Mouse (Mus musculus): Measurements from ENCODE around the gene Clec4n.
"Not testable (repeated sequence)": the region's sequence is repeated elsewhere in the genome, so short reads cannot be mapped to it uniquely, and the experiment has no call there.

Clec4n gene

GRCm38 (mm10) chr6:123229644-123230043, at the start of gene Clec4n:
TSS of gene Clec4n (plus strand) at chr6:123229843.
- no peak for DNase-seq

DNA sequence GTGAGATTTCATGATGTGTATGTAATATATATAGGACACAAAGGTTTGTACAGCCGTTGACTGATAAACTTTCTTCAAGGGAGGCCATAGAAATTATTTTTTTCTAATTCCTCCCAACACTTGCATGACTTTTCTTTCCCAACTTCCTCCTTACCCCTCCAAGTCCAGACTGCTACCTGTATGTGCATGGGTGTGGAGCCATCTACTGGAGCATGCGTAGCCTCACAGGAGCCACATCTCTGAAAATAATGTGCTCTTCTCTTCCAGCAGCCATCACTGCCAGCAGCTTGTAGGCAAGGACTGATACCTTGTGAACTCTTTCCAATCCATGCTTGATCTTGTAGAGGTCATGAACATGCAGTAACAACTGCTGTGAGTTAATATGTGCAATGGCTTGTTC, 44.8 kb upstream of the Clec4n start:
- DNase-seq = not testable (repeated sequence)

DNA sequence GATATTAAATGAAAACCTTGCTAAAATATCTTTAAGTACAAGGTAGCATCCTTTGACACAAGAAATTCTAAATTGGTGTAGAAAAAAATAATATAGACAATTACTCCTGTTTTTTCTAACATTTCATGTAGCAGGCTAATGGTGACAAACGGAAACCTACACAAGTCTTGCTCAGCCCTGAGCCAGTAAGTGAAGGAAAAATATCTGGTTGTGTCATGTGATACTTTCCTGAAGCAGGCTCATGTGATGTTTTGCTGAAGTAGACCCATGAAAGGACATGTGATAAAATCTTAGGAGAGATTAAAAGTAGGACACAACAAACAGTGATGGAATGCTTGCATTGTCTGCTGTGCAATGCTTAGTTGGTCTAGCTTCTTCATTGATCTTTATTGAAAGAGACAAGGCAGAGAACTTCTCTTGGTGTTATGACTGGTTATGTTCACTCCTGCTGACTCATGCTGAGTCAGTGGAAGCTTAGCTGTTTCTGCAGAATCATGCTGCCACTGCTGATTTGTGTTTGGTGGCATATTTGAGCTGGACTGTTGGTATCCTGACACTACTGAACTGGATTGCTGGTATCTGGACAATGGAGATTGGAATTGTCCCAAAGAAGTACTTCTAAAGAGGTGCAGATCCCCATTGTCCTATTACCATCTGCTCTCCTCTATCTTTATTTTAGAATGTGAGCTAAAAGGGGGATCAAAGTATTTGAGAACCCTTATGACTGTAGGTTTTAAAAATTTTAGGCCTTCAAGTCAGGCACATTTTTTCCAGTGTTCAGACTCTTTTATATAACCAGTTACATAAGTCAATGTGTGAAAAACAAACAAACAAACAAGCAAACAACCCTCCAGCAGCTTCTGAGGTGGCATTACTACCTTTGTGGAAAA, 22.2 kb upstream of the Clec4n start:
- DNase-seq = no peak

- not testable (repeated sequence) for DNase-seq
Measured at GRCm38 (mm10) chr6:123208077-123208439, 21.6 kb upstream of the Clec4n start.

DNA sequence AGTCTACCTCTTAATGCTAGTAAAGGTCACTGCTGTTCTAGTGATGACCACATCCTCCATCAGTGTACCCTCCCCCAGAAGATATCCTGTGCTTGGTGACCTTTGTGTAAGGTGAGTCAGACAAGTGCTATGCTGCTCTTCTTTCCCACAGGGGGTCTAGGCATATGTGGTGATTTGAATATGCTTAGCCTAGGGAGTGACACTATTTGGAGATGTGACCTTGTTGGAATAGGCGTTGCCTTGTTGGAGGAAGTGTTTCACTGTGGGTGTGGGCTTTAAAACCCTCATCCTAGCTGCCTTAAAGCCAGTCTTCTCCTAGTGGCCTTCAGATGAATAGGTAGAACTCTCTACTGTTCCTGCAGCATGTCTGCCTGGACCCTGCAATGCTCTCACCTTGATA, 17.9 kb upstream of the Clec4n start:
- no peak for DNase-seq

DNA sequence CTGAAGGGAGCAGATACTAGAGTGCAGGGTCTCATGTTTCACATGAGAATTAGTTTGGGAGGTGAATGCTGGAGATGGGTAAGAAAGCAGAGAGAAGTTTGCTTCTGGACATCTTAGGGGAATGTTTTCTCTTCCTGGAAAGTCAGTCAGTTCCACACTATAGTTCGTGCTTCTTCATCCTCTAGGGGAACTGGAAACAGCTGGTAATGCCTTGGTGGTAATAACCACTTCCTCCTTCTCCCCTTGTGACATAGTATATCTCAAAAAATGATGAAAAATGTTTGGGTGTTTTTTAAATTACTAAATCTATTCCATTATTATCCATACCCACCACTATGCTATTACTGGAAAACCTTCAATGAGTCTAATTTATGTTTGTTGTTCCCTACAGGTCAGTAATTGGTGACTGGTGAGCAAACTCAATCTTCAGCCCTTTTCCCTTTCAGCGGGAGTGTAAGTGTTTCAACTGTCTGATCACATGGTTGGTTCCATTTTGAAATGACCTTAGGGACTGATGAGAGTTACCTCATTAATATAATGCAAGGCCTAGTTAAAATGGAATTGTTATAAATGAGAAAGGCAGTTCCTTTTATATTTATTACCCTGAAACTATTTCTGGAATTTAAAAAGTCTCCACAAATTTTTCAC, 2.0 kb upstream of the Clec4n start:
- no peak for DNase-seq

DNA sequence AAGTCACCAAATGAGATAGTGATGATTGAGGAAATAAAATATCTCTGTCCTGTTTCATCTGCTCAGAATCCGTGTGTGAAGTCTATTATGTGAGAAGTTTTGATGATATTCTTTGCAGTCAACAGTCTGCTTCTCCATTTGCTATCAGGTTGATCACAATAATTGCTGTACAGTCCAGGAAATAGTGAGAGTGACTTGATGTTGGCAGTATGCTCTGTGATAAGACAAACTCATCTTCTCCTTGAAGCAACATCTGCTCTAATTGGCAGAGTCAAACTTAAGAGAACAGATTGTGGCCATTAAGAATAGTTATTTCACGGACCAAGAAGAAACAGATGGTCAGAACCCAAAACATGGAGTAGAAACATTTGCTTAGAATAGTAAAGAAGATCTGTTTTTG, 1.5 kb downstream of the Clec4n start:
- no peak for DNase-seq

DNA sequence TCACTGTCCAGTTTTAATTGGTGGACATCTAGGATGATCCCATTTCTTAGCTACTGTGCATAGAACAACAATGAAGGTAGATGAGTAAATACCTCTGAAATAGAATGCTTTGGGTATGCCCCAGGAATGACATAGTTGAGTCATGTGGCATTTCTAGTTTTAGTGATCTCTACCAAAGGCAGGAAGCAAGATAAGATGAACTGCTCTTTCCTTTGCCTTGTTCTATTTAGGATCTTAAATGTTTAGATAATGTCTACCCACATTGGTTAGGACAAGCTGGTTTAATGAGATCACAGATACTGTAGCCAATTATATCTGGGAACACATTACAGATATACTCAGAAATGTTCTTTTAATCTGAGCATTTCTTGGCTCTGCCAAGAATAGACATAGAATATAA, 7.9 kb downstream of the Clec4n start:
- no peak for DNase-seq

DNA sequence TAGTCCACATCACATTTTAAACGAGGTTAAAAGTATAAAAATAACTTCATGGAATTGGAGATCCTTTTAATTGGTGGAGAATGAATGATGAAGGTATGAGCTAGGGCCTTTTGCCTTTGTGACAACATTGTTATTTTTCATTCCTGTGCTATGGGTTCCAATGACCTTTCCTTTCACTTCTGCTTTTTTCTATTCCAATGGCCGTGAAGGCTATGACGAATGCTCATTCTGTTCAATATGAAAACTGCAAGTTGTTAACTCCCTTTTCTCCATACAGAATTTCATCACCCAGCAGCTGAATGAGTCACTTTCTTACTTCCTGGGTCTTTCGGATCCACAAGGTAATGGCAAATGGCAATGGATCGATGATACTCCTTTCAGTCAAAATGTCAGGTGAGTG, 14.6 kb downstream of the Clec4n start:
- no peak for DNase-seq

DNA sequence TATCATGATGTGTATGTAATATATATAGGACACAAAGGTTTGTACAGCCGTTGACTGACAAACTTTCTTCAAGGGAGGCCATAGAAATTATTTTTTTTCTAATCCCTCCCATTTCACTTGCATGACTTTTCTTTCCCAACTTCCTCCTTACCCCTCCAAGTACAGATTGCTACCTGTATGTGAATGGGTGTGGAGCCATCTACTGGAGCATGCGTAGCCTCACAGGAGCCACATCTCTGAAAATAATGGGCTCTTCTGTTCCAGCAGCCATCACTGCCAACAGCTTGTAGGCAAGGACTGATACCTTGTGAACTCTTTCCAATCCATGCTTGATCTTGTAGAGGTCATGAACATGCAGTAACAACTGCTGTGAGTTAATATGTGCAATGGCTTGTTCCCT, 19.2 kb downstream of the Clec4n start:
- not testable (repeated sequence) for DNase-seq

DNA sequence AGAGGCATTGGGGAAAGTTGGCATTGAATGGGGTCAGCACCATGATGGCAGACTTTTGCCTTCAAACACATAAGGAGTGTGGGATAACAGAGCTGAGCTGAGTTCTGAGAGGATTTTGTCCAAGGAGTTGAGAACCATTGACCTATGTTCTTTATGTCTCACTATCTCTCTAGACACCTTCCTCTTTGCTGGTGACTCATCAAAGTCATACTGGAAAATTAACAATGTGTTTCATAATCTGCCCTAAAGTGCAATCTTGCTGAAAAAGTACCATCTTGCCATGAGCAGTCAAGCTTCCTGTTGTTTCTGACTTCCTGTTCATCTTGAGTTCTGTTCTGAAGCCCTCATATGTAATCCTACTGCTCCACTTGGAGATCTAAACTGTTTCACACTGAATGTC, 23.1 kb downstream of the Clec4n start:
- no peak for DNase-seq

GRCm38 (mm10) chr6:123258946-123259345, 29.3 kb downstream of the Clec4n start:
- no peak for DNase-seq

- no peak for DNase-seq
Measured at GRCm38 (mm10) chr6:123259889-123260603, 30.4 kb downstream of the Clec4n start.

DNA sequence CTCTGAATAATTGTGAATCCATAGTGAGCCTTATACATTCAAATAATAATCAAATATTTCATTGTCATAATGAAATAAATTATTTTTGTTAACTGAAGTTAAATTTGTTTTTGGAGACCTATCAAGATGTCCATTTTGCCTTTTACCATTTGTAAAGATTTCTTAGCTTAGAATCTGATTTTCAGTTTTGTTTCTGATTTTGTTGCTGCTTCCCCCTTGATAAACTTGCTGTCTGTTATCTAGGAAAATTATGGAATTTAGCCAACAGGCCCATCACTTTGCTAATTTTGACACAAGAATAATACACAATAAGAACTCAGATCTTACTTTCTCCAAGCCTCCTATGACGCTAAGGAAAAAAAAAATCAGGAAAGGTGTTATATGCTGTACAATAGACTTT, 31.2 kb downstream of the Clec4n start:
- DNase-seq = no peak

DNA sequence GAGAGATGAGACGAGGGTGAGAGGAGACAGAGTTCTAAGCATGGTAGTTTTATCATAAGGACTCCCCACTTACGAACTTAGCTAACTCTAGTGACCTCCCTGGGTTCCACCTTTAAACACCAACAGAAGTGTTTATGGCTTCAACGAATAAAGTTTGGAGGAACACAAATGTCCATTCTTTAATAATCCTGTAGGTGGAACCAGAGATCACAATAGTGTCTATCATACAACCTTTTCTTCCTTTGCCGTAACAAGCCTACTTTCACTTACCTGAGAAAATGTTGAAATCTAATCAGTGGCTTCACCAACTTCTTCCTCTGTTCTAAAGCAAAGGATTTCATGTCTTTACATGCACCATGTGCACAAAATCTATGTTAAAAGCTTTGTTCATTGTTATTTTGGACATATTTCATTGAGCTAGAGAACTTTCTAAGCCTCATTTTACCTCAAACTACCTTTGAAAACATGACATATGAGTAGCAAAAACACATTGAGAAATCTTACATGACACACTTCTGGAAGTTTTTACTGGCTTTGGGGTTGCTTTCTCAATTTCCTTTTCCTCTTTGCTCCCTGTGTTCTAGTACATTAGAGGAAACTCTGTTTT, 32.0 kb downstream of the Clec4n start, which contains the start of gene Clec4d:
Clec4d (plus strand) TSS at position 557 of the 607 bp plus-strand sequence.
- DNase-seq = no peak

DNA sequence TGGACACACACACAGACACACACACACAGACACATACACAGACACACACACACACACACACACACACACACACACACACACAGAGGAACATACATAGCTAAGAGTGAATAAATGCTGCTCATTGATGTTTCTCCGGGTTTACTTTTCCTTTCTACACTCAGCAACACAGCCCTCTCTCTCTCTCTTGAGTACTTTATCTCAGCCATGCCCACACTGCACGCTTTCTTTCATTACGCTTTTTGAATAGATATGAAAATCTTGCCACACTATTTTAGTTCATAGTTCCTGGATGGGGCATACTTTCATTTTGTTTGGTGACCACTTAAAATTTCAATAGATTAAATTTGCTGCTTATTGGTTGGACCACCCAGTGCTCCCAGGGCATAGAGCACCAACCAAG, 34.6 kb downstream of the Clec4n start:
- no peak for DNase-seq

DNA sequence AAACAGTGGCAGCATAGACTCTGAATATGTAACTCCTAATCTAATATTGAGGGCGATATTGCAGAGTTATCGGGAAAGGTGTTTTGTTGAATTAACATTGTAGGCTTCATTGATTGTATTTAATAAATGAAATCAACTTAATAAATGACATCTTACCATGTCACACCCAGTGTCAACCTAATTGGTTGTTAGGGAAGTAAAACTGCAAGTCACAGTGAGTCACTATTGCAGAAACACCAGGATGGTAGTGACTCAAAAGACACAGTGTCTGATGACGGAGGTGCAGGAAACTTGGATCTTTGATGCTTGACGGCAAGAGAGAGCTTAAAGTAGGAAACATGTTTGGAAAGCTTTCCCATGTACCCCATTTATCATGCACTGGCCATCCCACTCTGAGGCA, 36.2 kb downstream of the Clec4n start:
- DNase-seq = no peak

GRCm38 (mm10) chr6:123266945-123267344, 37.3 kb downstream of the Clec4n start:
- DNase-seq = no peak

- no peak for DNase-seq
Measured at GRCm38 (mm10) chr6:123279443-123279842, 49.8 kb downstream of the Clec4n start.

- DNase-seq = no peak
Measured at GRCm38 (mm10) chr6:123286311-123286710, 56.7 kb downstream of the Clec4n start.

- no peak for DNase-seq
Measured at GRCm38 (mm10) chr6:123288931-123289330, 59.3 kb downstream of the Clec4n start.

DNA sequence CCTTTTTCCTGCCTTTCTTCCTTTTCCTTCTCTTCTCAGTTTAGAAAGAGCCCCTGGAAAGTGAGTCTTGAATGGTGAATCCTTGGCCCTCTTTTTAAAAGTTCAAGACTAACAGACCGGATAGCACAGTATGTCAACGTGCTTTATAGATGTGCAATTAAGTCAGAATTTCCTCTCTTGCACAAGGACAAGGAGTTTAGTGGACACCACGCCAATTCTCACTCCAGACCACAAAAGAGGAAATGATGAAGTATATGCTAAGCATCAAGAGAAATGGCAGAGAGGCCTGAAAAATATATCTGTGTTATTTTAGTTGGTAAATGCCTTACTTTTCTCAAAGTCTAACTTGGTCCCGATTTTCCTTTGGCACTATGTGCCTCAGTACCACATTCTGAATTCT, 60.1 kb downstream of the Clec4n start, which contains the start of gene Clec4e:
Clec4e (minus strand) TSS at position 118 of the 400 bp plus-strand sequence.
- DNase-seq = no peak

GRCm38 (mm10) chr6:123292751-123293400, 63.2 kb downstream of the Clec4n start:
- DNase-seq = no peak

Measured in thymus, postnatal 25 days (tissue).